Mouse (Mus musculus): ENCODE measurements around the gene Hexim2. TPM values are rescaled to one million over a fixed set of nuclear protein-coding genes. Genes with fewer than 3 reads are reported as not detected.

Hexim2 gene
- polyA plus RNA-seq, 1 experiment from 2014 or later, result 24.2 TPM

- 62% methylated on average over 8 of the region's 8 CpGs for WGBS
- H3K36me3 ChIP-seq (replicated peaks; ENCODE audit: control insufficient read depth, insufficient read depth), result no peaks in the 10 kb centered on the region
- H3K9me3 ChIP-seq (ENCODE audit: control insufficient read depth, low read length), result no peaks in the 10 kb centered on the region
- ATAC-seq (ENCODE audit: low FRiP score), result no peak
- H3K27me3 ChIP-seq (ENCODE audit: control insufficient read depth, insufficient read depth, low read length), result peaks cover 25% of the 10 kb centered on the region
- peaks cover 9% of the 10 kb centered on the region; the same call in 1 of the 2 replicates for H3K4me1 ChIP-seq (replicated peaks; ENCODE audit: control insufficient read depth, insufficient read depth, low read length)
- no peak overlapping the region for H3K27ac ChIP-seq
- no peak for DNase-seq (ENCODE audit: low spot score)
- no peak overlapping the region for H3K4me3 ChIP-seq (replicated peaks; ENCODE audit: low read length)
- no peak overlapping the region for H3K4me2 ChIP-seq (replicated peaks)
- no peak overlapping the region for H3K9ac ChIP-seq
Observed at GRCm38 (mm10) chr11:103174891-103175391, 42.7 kb downstream of the Hexim2 start.

- H3K4me1 ChIP-seq (replicated peaks; ENCODE audit: control insufficient read depth, insufficient read depth, low read length), result 0 out of 2 replicates have a peak, but pooled peaks cover 4% of the 10 kb centered on the region
- H3K4me2 ChIP-seq (replicated peaks), result no peak overlapping the region
- ATAC-seq (ENCODE audit: low FRiP score), result no peak
- 78% methylated on average over 14 of the region's 14 CpGs for WGBS
- no peaks in the 10 kb centered on the region for H3K9me3 ChIP-seq (ENCODE audit: control insufficient read depth, low read length)
- no peaks in the 10 kb centered on the region for H3K36me3 ChIP-seq (replicated peaks; ENCODE audit: control insufficient read depth, insufficient read depth)
- no peak for DNase-seq (ENCODE audit: low spot score)
- no peak overlapping the region for H3K27ac ChIP-seq
- no peak overlapping the region for H3K9ac ChIP-seq
- peaks cover 20% of the 10 kb centered on the region for H3K27me3 ChIP-seq (ENCODE audit: control insufficient read depth, insufficient read depth, low read length)
- no peak overlapping the region for H3K4me3 ChIP-seq (replicated peaks; ENCODE audit: low read length)
Observed at GRCm38 (mm10) chr11:103175688-103176442, 43.6 kb downstream of the Hexim2 start.

GRCm38 (mm10) chr11:103176510-103176909 is 44.3 kb downstream of the Hexim2 start:
- H3K36me3 ChIP-seq (replicated peaks; ENCODE audit: control insufficient read depth, insufficient read depth), result no peaks in the 10 kb centered on the region
- H3K9me3 ChIP-seq (ENCODE audit: control insufficient read depth, low read length), result no peaks in the 10 kb centered on the region
- H3K27me3 ChIP-seq (ENCODE audit: control insufficient read depth, insufficient read depth, low read length), result peaks cover 19% of the 10 kb centered on the region
- H3K4me1 ChIP-seq (replicated peaks; ENCODE audit: control insufficient read depth, insufficient read depth, low read length), result 0 out of 2 replicates have a peak, but pooled peaks cover 4% of the 10 kb centered on the region
- H3K9ac ChIP-seq, result no peak overlapping the region
- H3K4me3 ChIP-seq (replicated peaks; ENCODE audit: low read length), result no peak overlapping the region
- no peak for DNase-seq (ENCODE audit: low spot score)
- WGBS, result 85% methylated on average over 1 of the region's 1 CpGs
- no peak overlapping the region for H3K4me2 ChIP-seq (replicated peaks)
- H3K27ac ChIP-seq, result no peak overlapping the region
- no peak for ATAC-seq (ENCODE audit: low FRiP score)

GRCm38 (mm10) chr11:103177216-103177615 is 45.0 kb downstream of the Hexim2 start:
- Histone ChIP-seq H3K4me2 (replicated peaks) (no peak overlapping the region), H3K27me3 (ENCODE audit: control insufficient read depth, insufficient read depth, low read length) (peaks cover 13% of the 10 kb centered on the region), H3K9me3 (ENCODE audit: control insufficient read depth, low read length) (no peaks in the 10 kb centered on the region), H3K36me3 (replicated peaks; ENCODE audit: control insufficient read depth, insufficient read depth) (no peaks in the 10 kb centered on the region), H3K9ac (no peak overlapping the region), H3K4me1 (replicated peaks; ENCODE audit: control insufficient read depth, insufficient read depth, low read length) (0 out of 2 replicates have a peak, but pooled peaks cover 4% of the 10 kb centered on the region), H3K27ac (no peak overlapping the region), H3K4me3 (replicated peaks; ENCODE audit: low read length) (no peak overlapping the region)
- 78% methylated on average over 5 of the region's 5 CpGs for WGBS
- no peak for ATAC-seq (ENCODE audit: low FRiP score)
- DNase-seq (ENCODE audit: low spot score), result no peak

GRCm38 (mm10) chr11:103177815-103178485 is 45.7 kb downstream of the Hexim2 start:
- H3K4me2 ChIP-seq (replicated peaks), result no peak overlapping the region
- H3K4me3 ChIP-seq (replicated peaks; ENCODE audit: low read length), result no peak overlapping the region
- H3K36me3 ChIP-seq (replicated peaks; ENCODE audit: control insufficient read depth, insufficient read depth), result no peaks in the 10 kb centered on the region
- no peaks in the 10 kb centered on the region for H3K9me3 ChIP-seq (ENCODE audit: control insufficient read depth, low read length)
- H3K4me1 ChIP-seq (replicated peaks; ENCODE audit: control insufficient read depth, insufficient read depth, low read length), result no peaks in the 10 kb centered on the region
- H3K27ac ChIP-seq, result no peak overlapping the region
- WGBS, result 86% methylated on average over 15 of the region's 15 CpGs
- peaks cover 5% of the 10 kb centered on the region; the same call in 1 of the 2 replicates for H3K27me3 ChIP-seq (ENCODE audit: control insufficient read depth, insufficient read depth, low read length)
- ATAC-seq (ENCODE audit: low FRiP score), result no peak
- no peak for DNase-seq (ENCODE audit: low spot score)
- no peak overlapping the region for H3K9ac ChIP-seq

GRCm38 (mm10) chr11:103178748-103179147 is 46.5 kb downstream of the Hexim2 start:
- Histone ChIP-seq H3K27ac (no peak overlapping the region), H3K27me3 (ENCODE audit: control insufficient read depth, insufficient read depth, low read length) (no peaks in the 10 kb centered on the region; the same call in 1 of the 2 replicates), H3K36me3 (replicated peaks; ENCODE audit: control insufficient read depth, insufficient read depth) (no peaks in the 10 kb centered on the region), H3K9ac (no peak overlapping the region), H3K9me3 (ENCODE audit: control insufficient read depth, low read length) (no peaks in the 10 kb centered on the region), H3K4me3 (replicated peaks; ENCODE audit: low read length) (no peak overlapping the region), H3K4me1 (replicated peaks; ENCODE audit: control insufficient read depth, insufficient read depth, low read length) (no peaks in the 10 kb centered on the region), H3K4me2 (replicated peaks) (no peak overlapping the region)
- WGBS, result 87% methylated on average over 8 of the region's 8 CpGs
- DNase-seq (ENCODE audit: low spot score) (no peak), ATAC-seq (ENCODE audit: low FRiP score) (no peak)

- no peaks in the 10 kb centered on the region; the same call in 1 of the 2 replicates for H3K27me3 ChIP-seq (ENCODE audit: control insufficient read depth, insufficient read depth, low read length)
- WGBS, result 81% methylated on average over 1 of the region's 1 CpGs
- H3K4me3 ChIP-seq (replicated peaks; ENCODE audit: low read length), result no peak overlapping the region
- H3K36me3 ChIP-seq (replicated peaks; ENCODE audit: control insufficient read depth, insufficient read depth), result no peaks in the 10 kb centered on the region
- no peak overlapping the region for H3K4me2 ChIP-seq (replicated peaks)
- no peaks in the 10 kb centered on the region for H3K4me1 ChIP-seq (replicated peaks; ENCODE audit: control insufficient read depth, insufficient read depth, low read length)
- no peak overlapping the region for H3K9ac ChIP-seq
- DNase-seq (ENCODE audit: low spot score) (no peak), ATAC-seq (ENCODE audit: low FRiP score) (no peak)
- H3K9me3 ChIP-seq (ENCODE audit: control insufficient read depth, low read length), result no peaks in the 10 kb centered on the region
- no peak overlapping the region for H3K27ac ChIP-seq
Observed at GRCm38 (mm10) chr11:103180426-103180825, 48.2 kb downstream of the Hexim2 start.

- WGBS, result 82% methylated on average over 9 of the region's 9 CpGs
- no peak for DNase-seq (ENCODE audit: low spot score)
Observed at GRCm38 (mm10) chr11:103181349-103181748, 49.1 kb downstream of the Hexim2 start.

GRCm38 (mm10) chr11:103181911-103182310 is 49.7 kb downstream of the Hexim2 start:
- no peak overlapping the region for H3K4me2 ChIP-seq (replicated peaks)
- H3K9me3 ChIP-seq (ENCODE audit: control insufficient read depth, low read length), result no peaks in the 10 kb centered on the region
- H3K4me1 ChIP-seq (replicated peaks; ENCODE audit: control insufficient read depth, insufficient read depth, low read length), result no peaks in the 10 kb centered on the region
- no peak for DNase-seq (ENCODE audit: low spot score)
- H3K27ac ChIP-seq, result no peak overlapping the region
- no peaks in the 10 kb centered on the region; the same call in 1 of the 2 replicates for H3K27me3 ChIP-seq (ENCODE audit: control insufficient read depth, insufficient read depth, low read length)
- H3K4me3 ChIP-seq (replicated peaks; ENCODE audit: low read length), result no peak overlapping the region
- no peak for ATAC-seq (ENCODE audit: low FRiP score)
- no peaks in the 10 kb centered on the region; the same call in 1 of the 2 replicates for H3K36me3 ChIP-seq (replicated peaks; ENCODE audit: control insufficient read depth, insufficient read depth)
- 85% methylated on average over 3 of the region's 3 CpGs for WGBS
- H3K9ac ChIP-seq, result no peak overlapping the region

More at GRCm38 (mm10) chr11:103181349-103181748, 49.1 kb downstream of the Hexim2 start:
- Histone ChIP-seq H3K27ac (no peak overlapping the region), H3K4me1 (replicated peaks; ENCODE audit: control insufficient read depth, insufficient read depth, low read length) (no peaks in the 10 kb centered on the region), H3K27me3 (ENCODE audit: control insufficient read depth, insufficient read depth, low read length) (no peaks in the 10 kb centered on the region; the same call in 1 of the 2 replicates), H3K9me3 (ENCODE audit: control insufficient read depth, low read length) (no peaks in the 10 kb centered on the region), H3K4me3 (replicated peaks; ENCODE audit: low read length) (no peak overlapping the region), H3K4me2 (replicated peaks) (no peak overlapping the region), H3K36me3 (replicated peaks; ENCODE audit: control insufficient read depth, insufficient read depth) (no peaks in the 10 kb centered on the region; the same call in 1 of the 2 replicates), H3K9ac (no peak overlapping the region)
- ATAC-seq (ENCODE audit: low FRiP score), result no peak

Measured in hindbrain, embryonic 14.5 days (tissue).